Mouse (Mus musculus): ENCODE measurements around the gene Dolpp1. TPM values are rescaled to one million over a fixed set of nuclear protein-coding genes. Genes with fewer than 3 reads are reported as not detected.

Gene Dolpp1
- polyA plus RNA-seq, 1 experiment from 2014 or later, result 33.2 TPM

DNA sequence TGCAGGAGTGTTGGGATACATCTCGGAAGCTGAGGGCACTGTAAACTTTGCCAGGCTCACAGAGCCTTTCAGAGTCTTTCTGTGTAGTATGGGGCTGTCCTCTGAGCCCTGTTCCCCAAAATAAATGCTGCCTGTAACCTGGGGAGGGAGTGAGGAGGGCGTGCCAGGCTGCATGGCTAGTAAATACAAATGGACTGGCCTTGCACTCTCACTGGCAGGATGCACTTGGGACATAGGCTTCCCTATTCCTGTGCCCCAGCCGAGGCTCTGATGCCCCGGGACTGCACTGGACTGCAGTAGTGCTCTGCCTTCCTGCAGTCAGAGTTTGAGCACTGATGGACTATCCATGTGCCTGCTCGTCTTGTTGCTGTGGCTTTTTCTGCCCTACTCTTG lies 50.4 kb downstream of the Dolpp1 start:
- Histone ChIP-seq H3K27ac (peak overlapping the region; percentile 100), H3K27me3 (no peaks in the 10 kb centered on the region), H3K4me3 (replicated peaks) (peak overlapping the region; percentile 22), H3K9me3 (no peaks in the 10 kb centered on the region), H3K4me2 (peak overlapping the region; percentile 55), H3K36me3 (peaks cover 82% of the 10 kb centered on the region), H3K9ac (replicated peaks) (peak overlapping the region; percentile 52), H3K4me1 (replicated peaks) (peaks cover 71% of the 10 kb centered on the region)
- WGBS, result 50% methylated on average over 5 of the region's 5 CpGs
- ATAC-seq (ENCODE audit: insufficient number of reproducible peaks, insufficient read depth, low FRiP score, low TSS enrichment, low read depth), result no peak

GRCm38 (mm10) chr2:30443281-30443680 lies 51.2 kb downstream of the Dolpp1 start:
- H3K9ac ChIP-seq (replicated peaks), result peak overlapping the region; percentile 52; the same call in 1 of the 2 replicates
- H3K27me3 ChIP-seq, result no peaks in the 10 kb centered on the region
- no peak overlapping the region for H3K4me2 ChIP-seq
- ATAC-seq (ENCODE audit: insufficient number of reproducible peaks, insufficient read depth, low FRiP score, low TSS enrichment, low read depth), result no peak
- H3K4me3 ChIP-seq (replicated peaks), result no peak overlapping the region
- peaks cover 82% of the 10 kb centered on the region for H3K36me3 ChIP-seq
- 74% methylated on average over 4 of the region's 4 CpGs for WGBS
- peaks cover 71% of the 10 kb centered on the region for H3K4me1 ChIP-seq (replicated peaks)
- H3K9me3 ChIP-seq, result no peaks in the 10 kb centered on the region
- H3K27ac ChIP-seq, result peak overlapping the region; percentile 100

- Histone ChIP-seq H3K27ac (peak overlapping the region; percentile 100), H3K4me3 (replicated peaks) (no peak overlapping the region), H3K27me3 (no peaks in the 10 kb centered on the region), H3K9ac (replicated peaks) (0 out of 2 replicates have a peak overlapping the region, but pooled peaks have one; percentile 27), H3K36me3 (peaks cover 82% of the 10 kb centered on the region), H3K4me1 (replicated peaks) (peaks cover 71% of the 10 kb centered on the region), H3K9me3 (no peaks in the 10 kb centered on the region), H3K4me2 (peak overlapping the region; percentile 4; the same call in 1 of the 2 replicates)
- WGBS, result 79% methylated on average over 5 of the region's 5 CpGs
- ATAC-seq (ENCODE audit: insufficient number of reproducible peaks, insufficient read depth, low FRiP score, low TSS enrichment, low read depth), result no peak
Measured at GRCm38 (mm10) chr2:30444006-30444405, 52.0 kb downstream of the Dolpp1 start.

DNA sequence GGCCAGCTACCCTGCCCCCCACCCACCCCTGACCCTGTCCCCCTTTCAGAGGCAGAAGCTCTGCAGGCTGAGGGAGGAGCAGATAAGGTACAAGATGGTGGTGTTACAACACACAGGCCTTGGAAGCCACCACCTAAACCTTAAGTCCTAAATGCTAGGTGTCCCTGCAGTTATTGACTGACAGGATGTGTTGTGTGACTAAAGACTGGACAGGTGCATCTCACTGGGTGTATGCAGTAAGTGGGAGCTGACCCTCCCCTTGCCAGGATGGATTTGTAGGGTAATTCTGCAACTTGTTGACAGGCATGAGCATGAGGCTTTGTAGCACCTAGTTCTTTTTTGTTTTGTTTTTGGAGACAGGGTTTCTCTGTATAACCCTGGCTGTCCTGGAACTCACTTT lies 52.4 kb downstream of the Dolpp1 start:
- no peak for ATAC-seq (ENCODE audit: insufficient number of reproducible peaks, insufficient read depth, low FRiP score, low TSS enrichment, low read depth)
- peaks cover 82% of the 10 kb centered on the region for H3K36me3 ChIP-seq
- H3K4me1 ChIP-seq (replicated peaks), result peaks cover 69% of the 10 kb centered on the region

DNA sequence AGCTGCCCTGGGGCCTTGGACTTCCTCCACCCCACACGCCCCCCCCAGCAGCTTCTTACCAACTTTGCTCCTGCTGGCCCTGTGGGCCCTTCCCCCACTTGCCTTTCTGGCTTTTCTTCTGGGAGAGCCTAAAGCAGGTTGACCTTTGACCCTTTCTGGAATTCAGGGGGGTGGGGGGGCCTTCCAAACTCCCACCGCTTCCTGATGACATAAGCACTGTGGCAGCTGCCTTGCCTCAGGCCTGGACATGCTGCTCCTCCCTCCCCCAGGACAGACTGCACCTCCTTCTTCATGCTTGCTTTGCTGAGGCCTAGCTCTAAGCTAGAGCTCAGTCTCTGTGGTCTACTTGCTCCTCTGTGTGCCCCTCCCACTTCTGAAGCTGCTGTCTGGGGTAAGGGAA lies 53.3 kb downstream of the Dolpp1 start:
- peak overlapping the region; percentile 100 for H3K27ac ChIP-seq
- peaks cover 82% of the 10 kb centered on the region for H3K36me3 ChIP-seq
- no peaks in the 10 kb centered on the region for H3K27me3 ChIP-seq
- 34% methylated on average over 2 of the region's 2 CpGs for WGBS
- H3K4me3 ChIP-seq (replicated peaks), result no peak overlapping the region
- H3K4me1 ChIP-seq (replicated peaks), result peaks cover 60% of the 10 kb centered on the region
- no peak for ATAC-seq (ENCODE audit: insufficient number of reproducible peaks, insufficient read depth, low FRiP score, low TSS enrichment, low read depth)
- peaks cover 4% of the 10 kb centered on the region for H3K9me3 ChIP-seq
- H3K4me2 ChIP-seq, result 0 out of 2 replicates have a peak overlapping the region, but pooled peaks have one; percentile 8
- peak overlapping the region; percentile 44 for H3K9ac ChIP-seq (replicated peaks)

More for the DNA sequence above, 52.4 kb downstream of the Dolpp1 start:
- Histone ChIP-seq H3K27me3 (no peaks in the 10 kb centered on the region), H3K4me3 (replicated peaks) (no peak overlapping the region), H3K27ac (peak overlapping the region; percentile 100), H3K4me2 (0 out of 2 replicates have a peak overlapping the region, but pooled peaks have one; percentile 4), H3K9me3 (no peaks in the 10 kb centered on the region; the same call in 1 of the 2 replicates), H3K9ac (replicated peaks) (0 out of 2 replicates have a peak overlapping the region, but pooled peaks have one; percentile 27)

DNA sequence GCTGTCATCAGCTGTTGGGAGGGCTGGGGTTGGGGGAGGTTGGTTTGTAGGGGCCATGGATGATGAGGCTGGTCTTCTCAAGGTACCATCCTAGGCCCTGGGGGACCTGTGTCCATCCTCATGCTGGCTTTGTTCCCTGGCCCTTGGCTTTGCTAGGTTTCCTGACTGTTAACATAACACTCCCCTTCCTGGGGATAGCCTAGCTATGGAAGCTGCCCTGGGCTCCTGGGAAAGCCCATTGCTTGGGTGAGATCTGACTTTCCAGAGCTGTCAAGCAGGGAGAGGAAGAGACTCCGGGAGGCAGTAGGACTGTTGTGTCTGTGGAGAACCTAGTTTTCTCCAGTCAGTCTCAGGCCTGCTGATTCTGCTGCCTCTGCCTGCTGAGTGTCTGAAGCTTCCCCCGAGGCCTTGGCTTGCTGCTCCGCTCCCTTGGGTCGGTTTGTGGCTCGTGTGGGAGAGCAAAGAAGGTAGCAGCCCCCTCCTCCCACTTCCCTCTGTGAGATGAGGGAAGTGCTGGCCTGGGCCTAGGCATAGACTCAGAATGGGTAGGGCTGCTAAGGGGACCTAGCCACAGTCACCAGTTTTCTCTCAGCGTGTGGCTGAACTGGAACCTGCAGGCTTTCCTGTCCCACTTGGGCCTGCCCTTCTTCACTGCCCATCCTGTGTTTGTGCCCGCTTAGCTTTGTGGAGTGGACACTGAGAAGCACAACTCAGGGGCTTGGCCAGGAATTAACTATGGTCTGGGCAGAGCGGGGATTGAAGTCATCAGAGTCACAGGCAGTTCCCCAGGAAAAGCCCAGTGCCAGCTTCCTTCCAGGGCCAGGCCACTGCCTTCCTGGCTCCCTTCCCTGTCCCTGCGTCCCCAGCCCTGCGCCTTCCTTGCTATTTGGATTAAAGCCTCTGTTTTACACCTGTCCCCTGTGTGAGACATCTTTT lies 55.1 kb downstream of the Dolpp1 start:
- H3K9me3 ChIP-seq, result peaks cover 8% of the 10 kb centered on the region
- H3K9ac ChIP-seq (replicated peaks), result no peak overlapping the region
- ATAC-seq (ENCODE audit: insufficient number of reproducible peaks, insufficient read depth, low FRiP score, low TSS enrichment, low read depth), result no peak
- H3K4me1 ChIP-seq (replicated peaks), result peaks cover 50% of the 10 kb centered on the region
- 85% methylated on average over 10 of the region's 10 CpGs for WGBS
- peaks cover 88% of the 10 kb centered on the region for H3K36me3 ChIP-seq
- peak overlapping the region; percentile 36 for H3K27ac ChIP-seq
- no peaks in the 10 kb centered on the region for H3K27me3 ChIP-seq
- no peak overlapping the region for H3K4me3 ChIP-seq (replicated peaks)
- no peak overlapping the region for H3K4me2 ChIP-seq

- H3K9ac ChIP-seq (replicated peaks), result no peak overlapping the region
- no peaks in the 10 kb centered on the region for H3K27me3 ChIP-seq
- H3K4me3 ChIP-seq (replicated peaks), result no peak overlapping the region
- peaks cover 84% of the 10 kb centered on the region for H3K36me3 ChIP-seq
- ATAC-seq (ENCODE audit: insufficient number of reproducible peaks, insufficient read depth, low FRiP score, low TSS enrichment, low read depth), result no peak
- 0 out of 2 replicates have a peak overlapping the region, but pooled peaks have one; percentile 4 for H3K27ac ChIP-seq
- peaks cover 37% of the 10 kb centered on the region for H3K4me1 ChIP-seq (replicated peaks)
- 86% methylated on average over 7 of the region's 7 CpGs for WGBS
- no peak overlapping the region for H3K4me2 ChIP-seq
- H3K9me3 ChIP-seq, result peaks cover 8% of the 10 kb centered on the region
Measured at GRCm38 (mm10) chr2:30448371-30448770, 56.3 kb downstream of the Dolpp1 start.

Small RNA genes lying within 50 kb of the gene (microRNA-seq; reads per million reads assigned to microRNA genes)
- gene Gm47292, result not detected

Other genes starting within 250 kb of the Dolpp1 start
- 17.9 and 18.4 TPM in 2 replicates for gene Endog, start 220.8 kb upstream of the Dolpp1 start, polyA plus RNA-seq (2016; fragmentation: Nextera tagmentation; extraction: Ambion mirVana)
- 84.5 and 90.7 TPM in 2 replicates for gene Spout1, start 213.8 kb upstream of the Dolpp1 start, polyA plus RNA-seq (2016; fragmentation: Nextera tagmentation; extraction: Ambion mirVana)
- 8.2 and 8.7 TPM in 2 replicates for gene Kyat1, start 186.4 kb upstream of the Dolpp1 start, polyA plus RNA-seq (2016; fragmentation: Nextera tagmentation; extraction: Ambion mirVana)
- gene Lrrc8a, start 154.5 kb upstream of the Dolpp1 start, polyA plus RNA-seq (2016; fragmentation: Nextera tagmentation; extraction: Ambion mirVana), result 33.5 and 37.5 TPM in 2 replicates
- 0.40 TPM in 1 of 2 replicates, not detected in the other for gene Gm28035, start 151.7 kb upstream of the Dolpp1 start, polyA plus RNA-seq (2016; fragmentation: Nextera tagmentation; extraction: Ambion mirVana)
- 2.6 and 3.6 TPM in 2 replicates for gene Phyhd1, start 126.1 kb upstream of the Dolpp1 start, polyA plus RNA-seq (2016; fragmentation: Nextera tagmentation; extraction: Ambion mirVana)
- not detected in 2 replicates for gene Gm28038, start 111.2 kb upstream of the Dolpp1 start, polyA plus RNA-seq (2016; fragmentation: Nextera tagmentation; extraction: Ambion mirVana)
- gene Dolk, start 105.9 kb upstream of the Dolpp1 start, polyA plus RNA-seq (2016; fragmentation: Nextera tagmentation; extraction: Ambion mirVana), result 27.7 and 28.7 TPM in 2 replicates
- gene Nup188, start 105.9 kb upstream of the Dolpp1 start, polyA plus RNA-seq (2016; fragmentation: Nextera tagmentation; extraction: Ambion mirVana), result 32.0 and 41.4 TPM in 2 replicates
- 85.1 and 91.0 TPM in 2 replicates for gene Sh3glb2, start 32.9 kb upstream of the Dolpp1 start, polyA plus RNA-seq (2016; fragmentation: Nextera tagmentation; extraction: Ambion mirVana)
- gene Miga2, start 28.0 kb upstream of the Dolpp1 start, polyA plus RNA-seq (2016; fragmentation: Nextera tagmentation; extraction: Ambion mirVana), result 26.9 and 30.6 TPM in 2 replicates
- gene Crat, start 23.6 kb downstream of the Dolpp1 start, polyA plus RNA-seq (2016; fragmentation: Nextera tagmentation; extraction: Ambion mirVana), result 24.4 and 27.5 TPM in 2 replicates
- gene Ptpa, start 23.8 kb downstream of the Dolpp1 start, polyA plus RNA-seq (2016; fragmentation: Nextera tagmentation; extraction: Ambion mirVana), result 154 and 155 TPM in 2 replicates
- gene Ier5l, start 82.0 kb downstream of the Dolpp1 start, polyA plus RNA-seq (2016; fragmentation: Nextera tagmentation; extraction: Ambion mirVana), result 3.6 and 4.5 TPM in 2 replicates
- 0.63 and 1.7 TPM in 2 replicates for gene Cstad, start 202.8 kb downstream of the Dolpp1 start, polyA plus RNA-seq (2016; fragmentation: Nextera tagmentation; extraction: Ambion mirVana)

All from limb, embryonic 12.5 days (tissue).